Mouse (Mus musculus) heart, embryonic 11.5 days (tissue): ENCODE results near the gene Ces1e. TPM values are rescaled to one million over a fixed set of nuclear protein-coding genes. Genes with fewer than 3 reads are reported as not detected.

Experiments used
- ATAC-seq: fragments of 200-750 bp; cut with Nextera tagmentation; replicated peaks from 2 replicates; pipeline ENCODE4 v1.8.0; 2017; ENCODE audit warnings: moderate library complexity; ENCODE audit not compliant: insufficient number of reproducible peaks, low FRiP score, low TSS enrichment
- H3K27ac ChIP-seq: fragments of 300-500 bp; sonication (generic); 2 replicates; pipeline ENCODE4 v1.5.1; 2014; ENCODE audit warnings: mild to moderate bottlenecking, low read depth, low read length
- H3K27me3 ChIP-seq: fragments of 300-500 bp; sonication (generic); 2 replicates; pipeline ENCODE4 v1.6.1; 2014; ENCODE audit warnings: mild to moderate bottlenecking, low read length, mixed read lengths; ENCODE audit not compliant: control insufficient read depth, insufficient read depth
- H3K36me3 ChIP-seq: fragments of 300-500 bp; sonication (generic); 2 replicates; pipeline ENCODE4 v1.6.1; 2014; ENCODE audit warnings: mild to moderate bottlenecking, low read length, moderate library complexity, mixed read lengths; ENCODE audit not compliant: control insufficient read depth, insufficient read depth
- H3K4me1 ChIP-seq: fragments of 300-500 bp; sonication (generic); 2 replicates; pipeline ENCODE4 v1.6.1; 2014; ENCODE audit warnings: low read length; ENCODE audit not compliant: control insufficient read depth, insufficient read depth
- H3K4me2 ChIP-seq: fragments of 300-500 bp; sonication (generic); 2 replicates; pipeline ENCODE4 v1.6.1; 2014; ENCODE audit warnings: mild to moderate bottlenecking, moderate library complexity
- H3K4me3 ChIP-seq: fragments of 300-500 bp; sonication (generic); 2 replicates; pipeline ENCODE4 v1.5.1; 2014; ENCODE audit warnings: low read depth, low read length
- H3K9ac ChIP-seq: fragments of 300-500 bp; sonication (generic); 2 replicates; pipeline ENCODE4 v1.6.1; 2014; ENCODE audit warnings: mild to moderate bottlenecking, low read depth, low read length, moderate library complexity
- H3K9me3 ChIP-seq: fragments of 300-500 bp; sonication (generic); replicated peaks from 2 replicates; pipeline ENCODE4 v1.6.1; 2016; ENCODE audit warnings: low read length; ENCODE audit not compliant: control insufficient read depth
- WGBS: fragments of 180-500 bp; shearing (Covaris S2); extraction: QIAGEN DNeasy Blood & Tissue Kit; methylation state at CpG from one replicate; pipeline ENCODE4 v1.1.7; 2014; ENCODE audit not compliant: insufficient replicate concordance; 5-methylcytosine and 5-hydroxymethylcytosine counted together
- polyA plus RNA-seq: library from polyadenylated mRNA; unstranded; fragments of >200 nt; fragmentation: Nextera tagmentation; extraction: Ambion mirVana; gene quantifications from 2 replicates; pipeline ENCODE4 v1.2.1, GENCODE M21; 2014

The Ces1e gene
- polyA plus RNA-seq, result 0.65 TPM in 1 of 2 replicates, not detected in the other

GRCm38 (mm10) chr8:93229446-93229845, at the start of gene Ces1e:
TSS of gene Ces1e (minus strand) at chr8:93229619.
- Histone ChIP-seq H3K9me3 (no peaks in the 10 kb centered on the region), H3K4me1 (no peaks in the 10 kb centered on the region), H3K36me3 (no peaks in the 10 kb centered on the region), H3K4me2 (no peak within 1 kb of the TSS), H3K9ac (no peak within 1 kb of the TSS), H3K27ac (no peak within 1 kb of the TSS), H3K4me3 (no peak within 1 kb of the TSS), H3K27me3 (no peaks in the 10 kb centered on the region)
- no peak for ATAC-seq

GRCm38 (mm10) chr8:93278176-93278805, 48.9 kb upstream of the Ces1e start:
- Histone ChIP-seq H3K27ac (no peak overlapping the region), H3K9me3 (no peaks in the 10 kb centered on the region), H3K27me3 (no peaks in the 10 kb centered on the region), H3K4me1 (no peaks in the 10 kb centered on the region), H3K36me3 (no peaks in the 10 kb centered on the region), H3K4me2 (no peak overlapping the region), H3K4me3 (no peak overlapping the region), H3K9ac (no peak overlapping the region)
- 72% methylated on average over 4 of the region's 4 CpGs for WGBS
- ATAC-seq, result no peak

- ATAC-seq, result no peak
- H3K4me1 ChIP-seq, result no peaks in the 10 kb centered on the region
- H3K27me3 ChIP-seq, result no peaks in the 10 kb centered on the region
- H3K4me3 ChIP-seq, result no peak overlapping the region
- H3K36me3 ChIP-seq, result no peaks in the 10 kb centered on the region
- H3K9ac ChIP-seq, result no peak overlapping the region
- WGBS, result 79% methylated on average over 4 of the region's 4 CpGs
- no peak overlapping the region for H3K27ac ChIP-seq
- no peaks in the 10 kb centered on the region for H3K9me3 ChIP-seq
- no peak overlapping the region for H3K4me2 ChIP-seq
These were observed 45.2 kb upstream of the Ces1e start for GRCm38 (mm10) chr8:93274609-93275008.

GRCm38 (mm10) chr8:93273321-93273720, 43.9 kb upstream of the Ces1e start:
- no peak overlapping the region for H3K4me2 ChIP-seq
- WGBS, result 77% methylated on average over 3 of the region's 3 CpGs
- H3K9me3 ChIP-seq, result no peaks in the 10 kb centered on the region
- ATAC-seq, result no peak
- H3K36me3 ChIP-seq, result no peaks in the 10 kb centered on the region
- no peaks in the 10 kb centered on the region for H3K4me1 ChIP-seq
- no peaks in the 10 kb centered on the region for H3K27me3 ChIP-seq
- H3K4me3 ChIP-seq, result no peak overlapping the region
- H3K27ac ChIP-seq, result no peak overlapping the region
- no peak overlapping the region for H3K9ac ChIP-seq

- ATAC-seq, result no peak
- no peaks in the 10 kb centered on the region for H3K9me3 ChIP-seq
- no peak overlapping the region for H3K4me2 ChIP-seq
- no peak overlapping the region for H3K4me3 ChIP-seq
- H3K27ac ChIP-seq, result no peak overlapping the region
- no peaks in the 10 kb centered on the region for H3K4me1 ChIP-seq
- no peaks in the 10 kb centered on the region for H3K36me3 ChIP-seq
- no peaks in the 10 kb centered on the region for H3K27me3 ChIP-seq
- no peak overlapping the region for H3K9ac ChIP-seq
- WGBS, result 87% methylated on average over 4 of the region's 4 CpGs
These were observed 43.3 kb upstream of the Ces1e start for GRCm38 (mm10) chr8:93272686-93273085.

- Histone ChIP-seq H3K36me3 (no peaks in the 10 kb centered on the region), H3K27ac (no peak overlapping the region), H3K4me1 (no peaks in the 10 kb centered on the region), H3K27me3 (no peaks in the 10 kb centered on the region), H3K9me3 (no peaks in the 10 kb centered on the region), H3K4me2 (no peak overlapping the region), H3K4me3 (no peak overlapping the region), H3K9ac (no peak overlapping the region)
- ATAC-seq, result no peak
- 45% methylated on average over 2 of the region's 2 CpGs for WGBS
These were observed 32.0 kb upstream of the Ces1e start for GRCm38 (mm10) chr8:93261436-93261835.

- Histone ChIP-seq H3K4me1 (no peaks in the 10 kb centered on the region), H3K36me3 (no peaks in the 10 kb centered on the region), H3K27me3 (no peaks in the 10 kb centered on the region), H3K9ac (no peak overlapping the region), H3K4me3 (no peak overlapping the region), H3K27ac (no peak overlapping the region), H3K4me2 (no peak overlapping the region), H3K9me3 (no peaks in the 10 kb centered on the region)
- ATAC-seq, result no peak
- WGBS, result 94% methylated on average over 1 of the region's 1 CpGs
These were observed 23.0 kb upstream of the Ces1e start for GRCm38 (mm10) chr8:93252400-93252925.

GRCm38 (mm10) chr8:93246057-93246456, 16.6 kb upstream of the Ces1e start:
- Histone ChIP-seq H3K9me3 (no peaks in the 10 kb centered on the region), H3K27me3 (no peaks in the 10 kb centered on the region), H3K36me3 (no peaks in the 10 kb centered on the region), H3K9ac (no peak overlapping the region), H3K27ac (no peak overlapping the region), H3K4me1 (no peaks in the 10 kb centered on the region), H3K4me2 (no peak overlapping the region), H3K4me3 (no peak overlapping the region)
- WGBS, result 76% methylated on average over 2 of the region's 2 CpGs
- no peak for ATAC-seq

GRCm38 (mm10) chr8:93239884-93240283, 10.5 kb upstream of the Ces1e start:
- H3K4me3 ChIP-seq, result no peak overlapping the region
- no peak overlapping the region for H3K9ac ChIP-seq
- no peak for ATAC-seq
- H3K27me3 ChIP-seq, result no peaks in the 10 kb centered on the region
- no peaks in the 10 kb centered on the region for H3K9me3 ChIP-seq
- H3K36me3 ChIP-seq, result no peaks in the 10 kb centered on the region
- H3K4me2 ChIP-seq, result no peak overlapping the region
- no peak overlapping the region for H3K27ac ChIP-seq
- H3K4me1 ChIP-seq, result no peaks in the 10 kb centered on the region
